Mouse (Mus musculus) stomach, embryonic 16.5 days (tissue): Measurements from ENCODE around the gene Agap1. TPM values are rescaled to one million over a fixed set of nuclear protein-coding genes. Genes with fewer than 3 reads are reported as not detected.
A peak's percentile ranks its signal among the peaks of the same experiment; 100 is the strongest.

Source experiments
- ATAC-seq: fragments of 200-750 bp; cut with Nextera tagmentation; 2 replicates; pipeline ENCODE4 v1.8.0; 2017; ENCODE audit warnings: moderate number of reproducible peaks, moderate TSS enrichment; ENCODE audit not compliant: insufficient read depth, low FRiP score
- H3K27ac ChIP-seq: fragments of 300-500 bp; sonication (generic); 2 replicates; pipeline ENCODE4 v1.5.1; 2014; ENCODE audit warnings: low read length
- H3K27me3 ChIP-seq: fragments of 300-500 bp; sonication (generic); 2 replicates; pipeline ENCODE4 v1.6.1; 2014; ENCODE audit warnings: low read length, control low read depth, mixed read lengths; ENCODE audit not compliant: control insufficient read depth, insufficient read depth
- H3K36me3 ChIP-seq: fragments of 300-500 bp; sonication (generic); 2 replicates; pipeline ENCODE4 v1.6.1; 2014; ENCODE audit warnings: low read length; ENCODE audit not compliant: control insufficient read depth, insufficient read depth
- H3K4me1 ChIP-seq: fragments of 300-500 bp; sonication (generic); 2 replicates; pipeline ENCODE4 v1.6.1; 2014; ENCODE audit warnings: low read length, control low read depth, mixed read lengths; ENCODE audit not compliant: control insufficient read depth, insufficient read depth
- H3K4me2 ChIP-seq: fragments of 300-500 bp; sonication (generic); 2 replicates; pipeline ENCODE4 v1.6.1; 2014; ENCODE audit warnings: low read depth, low read length, mixed read lengths
- H3K4me3 ChIP-seq: fragments of 300-500 bp; sonication (generic); replicated peaks from 2 replicates; pipeline ENCODE4 v1.5.1; 2014; ENCODE audit warnings: mild to moderate bottlenecking, low read length
- H3K9ac ChIP-seq: fragments of 300-500 bp; sonication (generic); 2 replicates; pipeline ENCODE4 v1.6.1; 2014; ENCODE audit warnings: low read length
- H3K9me3 ChIP-seq: fragments of 300-500 bp; sonication (generic); replicated peaks from 2 replicates; pipeline ENCODE4 v1.6.1; 2016; ENCODE audit warnings: low read length, control low read depth; ENCODE audit not compliant: control insufficient read depth
- WGBS: fragments of 180-500 bp; shearing (Covaris S2); extraction: QIAGEN DNeasy Blood & Tissue Kit; methylation state at CpG from one replicate; pipeline ENCODE4 v1.1.7; 2014; 5-methylcytosine and 5-hydroxymethylcytosine counted together
- polyA plus RNA-seq: library from polyadenylated mRNA; unstranded; fragments of >200 nt; fragmentation: Nextera tagmentation; extraction: Ambion mirVana; gene quantifications from 2 replicates; pipeline ENCODE4 v1.2.1, GENCODE M21; 2015

Agap1 gene
- polyA plus RNA-seq, 1 experiment from 2014 or later, result 5.8 TPM

DNA sequence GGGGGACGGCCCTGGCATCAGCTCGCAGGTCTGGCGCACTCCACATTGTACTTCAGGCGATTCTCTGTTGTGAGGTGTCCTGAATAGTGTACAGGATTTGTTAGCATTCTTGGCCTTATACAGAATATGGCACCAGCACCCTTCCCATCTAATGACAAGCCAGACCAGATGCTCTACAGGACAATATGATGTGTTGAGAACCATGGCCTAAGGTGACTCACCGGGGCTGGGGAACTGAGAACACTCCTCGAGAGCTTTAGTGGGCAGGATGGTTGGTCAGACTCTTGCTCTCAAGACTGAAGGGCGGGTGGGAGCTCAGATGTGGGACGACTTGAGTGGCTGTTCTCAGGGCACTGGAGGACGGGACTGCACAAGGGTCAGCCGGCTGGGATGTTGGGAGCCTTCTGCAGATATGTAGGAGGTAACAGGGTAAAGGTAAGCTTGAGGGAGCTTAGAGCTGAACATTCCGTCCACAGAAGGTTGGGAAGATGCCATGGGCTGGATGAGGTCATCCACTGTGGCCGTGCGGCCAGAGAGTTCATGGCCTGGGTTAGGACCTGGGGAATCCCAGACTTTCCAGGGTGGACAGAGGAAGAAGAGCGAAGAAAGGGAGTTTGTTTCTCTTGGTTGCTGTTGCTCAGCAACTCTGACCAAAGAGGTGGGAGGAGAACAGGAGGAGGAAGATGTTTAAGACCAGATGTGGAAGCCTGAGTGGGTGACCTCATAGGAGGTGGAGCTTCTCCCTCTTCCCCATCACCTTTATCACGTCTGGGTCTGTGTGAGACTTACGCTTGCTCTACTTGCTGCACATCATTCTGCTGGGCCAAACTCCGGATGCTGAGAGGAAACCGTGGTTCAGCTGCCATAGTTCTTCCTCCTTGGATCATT, 100.6 kb downstream of the Agap1 start:
- H3K27me3 ChIP-seq, result no peaks in the 10 kb centered on the region
- H3K36me3 ChIP-seq, result no peaks in the 10 kb centered on the region
- H3K4me3 ChIP-seq, result no peak overlapping the region
- H3K9ac ChIP-seq, result no peak overlapping the region
- no peak overlapping the region for H3K27ac ChIP-seq
- 74% methylated on average over 18 of the region's 18 CpGs for WGBS
- H3K9me3 ChIP-seq, result no peaks in the 10 kb centered on the region
- no peak overlapping the region for H3K4me2 ChIP-seq
- peaks cover 3% of the 10 kb centered on the region; the same call in 1 of the 2 replicates for H3K4me1 ChIP-seq
- no peak for ATAC-seq

DNA sequence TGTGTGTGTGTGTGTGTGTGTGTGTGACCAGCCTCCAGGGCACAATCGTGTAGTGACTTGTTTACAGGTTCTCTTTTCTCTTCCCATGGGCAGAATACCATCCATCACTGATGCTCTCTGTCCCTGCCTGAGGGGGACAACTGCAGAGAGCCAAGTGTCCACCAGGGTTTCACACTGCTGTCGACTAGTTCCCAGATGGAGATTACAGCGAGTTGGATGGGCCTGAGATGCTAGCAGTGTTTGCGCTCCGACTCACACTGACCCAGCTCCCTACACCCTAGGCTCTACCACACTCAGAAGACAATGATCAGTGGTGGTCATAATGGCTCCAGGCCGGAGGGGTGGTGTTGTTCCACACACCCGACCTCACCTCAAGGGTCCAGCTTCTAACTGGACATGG, 101.4 kb downstream of the Agap1 start:
- peaks cover 3% of the 10 kb centered on the region; the same call in 1 of the 2 replicates for H3K4me1 ChIP-seq
- WGBS, result 80% methylated on average over 7 of the region's 7 CpGs
- no peaks in the 10 kb centered on the region for H3K9me3 ChIP-seq
- H3K9ac ChIP-seq, result no peak overlapping the region
- H3K27me3 ChIP-seq, result no peaks in the 10 kb centered on the region
- H3K27ac ChIP-seq, result no peak overlapping the region
- no peaks in the 10 kb centered on the region for H3K36me3 ChIP-seq
- no peak overlapping the region for H3K4me2 ChIP-seq
- no peak overlapping the region for H3K4me3 ChIP-seq
- ATAC-seq, result no peak

DNA sequence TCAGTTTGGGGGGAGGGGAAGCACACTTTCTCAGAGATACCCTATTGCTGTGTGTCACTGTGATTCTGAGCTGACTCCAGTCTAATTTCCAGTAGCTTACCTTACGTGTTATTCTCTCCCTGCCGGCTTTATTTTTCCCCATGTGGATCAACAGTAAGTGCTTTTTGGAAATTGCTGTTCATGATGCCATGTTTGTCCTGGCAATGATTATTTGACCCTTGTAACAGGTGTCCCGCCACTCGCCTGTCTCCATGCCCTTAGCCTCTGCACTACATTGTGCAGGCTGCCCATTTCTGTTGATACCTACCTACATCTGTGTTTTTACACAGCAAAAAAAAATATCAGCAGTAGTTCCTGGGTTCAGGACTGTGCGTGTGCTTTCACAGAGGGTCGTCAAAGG, 102.8 kb downstream of the Agap1 start:
- H3K9me3 ChIP-seq, result no peaks in the 10 kb centered on the region
- no peak overlapping the region for H3K9ac ChIP-seq
- peaks cover 3% of the 10 kb centered on the region; the same call in 1 of the 2 replicates for H3K4me1 ChIP-seq
- WGBS, result 71% methylated on average over 6 of the region's 6 CpGs
- H3K4me2 ChIP-seq, result no peak overlapping the region
- H3K27me3 ChIP-seq, result no peaks in the 10 kb centered on the region
- H3K36me3 ChIP-seq, result no peaks in the 10 kb centered on the region
- no peak for ATAC-seq
- H3K27ac ChIP-seq, result no peak overlapping the region
- no peak overlapping the region for H3K4me3 ChIP-seq

DNA sequence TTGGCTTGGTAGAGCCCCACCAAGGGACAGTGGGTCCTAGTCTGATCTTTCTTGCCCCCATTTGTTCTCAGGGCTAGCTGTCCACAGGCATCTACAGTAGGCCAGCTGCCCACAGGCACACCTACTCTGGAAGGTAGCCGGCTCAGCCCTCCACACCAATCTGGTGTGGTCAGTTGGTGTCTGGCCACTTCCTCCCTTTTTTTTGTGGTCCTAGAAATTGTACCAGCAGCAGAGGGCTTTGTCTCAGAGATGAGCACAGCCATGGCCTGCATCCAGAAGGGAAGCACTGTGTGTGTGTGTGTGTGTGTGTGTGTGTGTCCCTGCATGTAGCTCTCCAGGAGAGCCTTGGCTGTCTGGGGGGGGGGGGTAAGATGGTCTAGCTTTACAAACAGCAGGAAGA, 103.5 kb downstream of the Agap1 start:
- ATAC-seq, result no peak
- Histone ChIP-seq H3K36me3 (no peaks in the 10 kb centered on the region), H3K27me3 (no peaks in the 10 kb centered on the region), H3K27ac (no peak overlapping the region), H3K4me1 (peaks cover 3% of the 10 kb centered on the region; the same call in 1 of the 2 replicates), H3K9ac (no peak overlapping the region), H3K9me3 (no peaks in the 10 kb centered on the region), H3K4me2 (no peak overlapping the region), H3K4me3 (no peak overlapping the region)
- WGBS, result 63% methylated on average over 1 of the region's 1 CpGs

DNA sequence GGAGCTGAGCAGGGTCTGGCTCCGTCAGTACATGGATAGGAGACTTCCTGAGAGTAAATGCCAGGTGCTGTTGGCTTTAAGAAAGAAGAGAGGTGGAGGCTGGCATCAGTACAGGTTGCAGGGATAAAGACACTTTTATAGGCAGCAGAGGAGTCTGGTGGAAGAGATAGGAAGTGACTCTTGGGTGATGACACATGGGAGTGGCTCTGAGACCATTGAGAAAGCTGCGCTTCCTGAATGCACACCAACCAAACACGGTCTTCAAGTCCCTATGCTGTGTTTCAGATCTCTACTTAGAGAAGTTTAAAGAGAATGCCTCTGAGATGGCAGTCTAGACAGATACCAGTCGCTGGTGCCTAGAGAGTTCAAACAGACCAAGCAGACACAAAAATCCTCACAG, 108.8 kb downstream of the Agap1 start:
- WGBS, result 81% methylated on average over 4 of the region's 4 CpGs
- Histone ChIP-seq H3K4me1 (peaks cover 18% of the 10 kb centered on the region), H3K4me2 (no peak overlapping the region), H3K27me3 (no peaks in the 10 kb centered on the region), H3K4me3 (no peak overlapping the region), H3K9ac (no peak overlapping the region), H3K36me3 (no peaks in the 10 kb centered on the region), H3K9me3 (no peaks in the 10 kb centered on the region), H3K27ac (no peak overlapping the region)
- ATAC-seq, result no peak

GRCm38 (mm10) chr1:89566578-89567488, 112.2 kb downstream of the Agap1 start:
- H3K9me3 ChIP-seq, result no peaks in the 10 kb centered on the region
- peak overlapping the region; percentile 11; the same call in 1 of the 2 replicates for H3K27ac ChIP-seq
- H3K9ac ChIP-seq, result no peak overlapping the region
- no peaks in the 10 kb centered on the region for H3K27me3 ChIP-seq
- no peak overlapping the region for H3K4me2 ChIP-seq
- no peaks in the 10 kb centered on the region for H3K36me3 ChIP-seq
- ATAC-seq, result peak; percentile 54; the same call in 1 of the 2 replicates
- 37% methylated on average over 9 of the region's 9 CpGs for WGBS
- peaks cover 26% of the 10 kb centered on the region for H3K4me1 ChIP-seq
- H3K4me3 ChIP-seq, result no peak overlapping the region

DNA sequence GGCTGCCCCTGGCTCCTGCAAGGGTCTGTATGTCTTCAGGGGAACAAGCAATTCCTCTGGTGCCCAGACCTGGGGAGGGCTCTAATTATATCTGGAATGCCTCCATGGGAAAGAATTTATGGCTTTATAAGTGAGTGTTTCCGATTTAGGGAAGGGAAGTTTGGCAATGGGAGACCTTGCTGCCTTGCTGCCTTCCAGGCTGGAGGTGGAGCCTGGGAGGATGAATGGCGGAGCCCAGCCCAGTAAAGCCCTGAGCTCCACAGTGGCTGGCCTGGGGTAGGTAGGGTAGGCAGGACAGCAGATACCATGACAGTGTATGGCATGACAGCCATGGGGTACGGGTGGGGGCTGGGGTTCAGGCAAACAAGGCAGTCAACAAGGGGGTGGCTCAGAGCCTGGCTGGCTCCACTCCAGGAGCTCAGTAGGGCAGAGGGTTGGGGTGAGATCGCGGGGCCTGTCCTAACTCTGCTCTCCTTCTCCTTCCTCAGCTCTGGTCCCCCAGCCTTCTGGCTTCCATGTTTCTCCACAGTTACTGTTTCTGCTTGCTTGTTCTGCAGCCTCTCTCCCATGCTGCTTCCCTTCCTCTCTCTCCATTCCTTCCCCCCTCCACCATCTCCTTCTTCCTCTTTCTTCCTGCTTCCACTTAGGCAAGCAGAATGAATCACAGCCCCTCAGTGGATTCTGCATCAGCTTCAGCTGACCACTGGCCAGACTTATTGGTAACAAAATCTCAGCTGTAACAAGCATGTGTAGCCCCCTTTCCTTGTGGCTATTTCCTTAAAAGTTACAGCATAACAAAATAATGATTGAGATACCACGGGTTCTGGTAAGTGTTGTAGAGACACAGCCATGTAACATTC, 114.2 kb downstream of the Agap1 start:
- peaks cover 26% of the 10 kb centered on the region for H3K4me1 ChIP-seq
- H3K36me3 ChIP-seq, result no peaks in the 10 kb centered on the region
- H3K27me3 ChIP-seq, result no peaks in the 10 kb centered on the region
- ATAC-seq, result 0 out of 2 replicates have a peak, but pooled peaks have one; percentile 20
- no peaks in the 10 kb centered on the region for H3K9me3 ChIP-seq
- WGBS, result 52% methylated on average over 6 of the region's 6 CpGs
- no peak overlapping the region for H3K4me3 ChIP-seq
- 0 out of 2 replicates have a peak overlapping the region, but pooled peaks have one; percentile 1 for H3K27ac ChIP-seq
- no peak overlapping the region for H3K9ac ChIP-seq
- no peak overlapping the region for H3K4me2 ChIP-seq

DNA sequence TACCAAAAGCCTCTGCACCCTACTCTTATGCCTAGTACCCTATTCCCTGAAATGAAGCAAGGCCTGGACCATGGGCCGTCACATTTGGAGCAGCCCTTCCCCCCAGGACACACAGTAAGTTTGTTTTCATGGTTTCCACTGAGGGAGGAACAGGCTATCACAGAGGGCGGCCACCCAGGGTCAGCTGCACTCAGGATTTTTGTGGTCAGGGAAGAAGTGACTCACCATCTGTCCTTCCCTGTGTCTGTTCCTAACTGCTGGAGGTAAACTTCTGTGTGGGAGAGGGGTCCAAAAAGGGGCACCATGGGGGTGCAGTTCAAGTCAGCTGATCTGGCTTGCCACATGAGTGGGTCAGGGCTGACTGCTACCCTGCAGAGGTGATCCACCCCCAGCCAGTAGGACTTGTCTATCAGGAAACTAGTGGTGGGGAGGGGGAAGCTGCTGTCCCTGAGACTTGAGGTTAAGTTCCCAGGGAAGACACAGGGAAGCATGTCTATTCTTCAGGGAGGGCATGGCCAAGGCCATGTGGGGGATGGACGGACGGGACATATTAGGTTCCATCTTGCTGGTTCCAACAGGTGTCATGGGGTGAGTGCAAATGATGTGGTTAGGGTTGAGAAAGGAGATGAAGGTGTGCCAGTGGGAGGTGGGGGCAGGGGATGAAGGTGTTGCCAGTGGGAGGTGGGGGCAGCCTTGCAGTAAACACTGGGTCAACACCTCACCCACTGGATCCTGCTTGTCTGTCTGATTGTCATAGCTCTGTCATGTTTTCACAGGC, 116.1 kb downstream of the Agap1 start:
- H3K27me3 ChIP-seq, result no peaks in the 10 kb centered on the region
- ATAC-seq, result no peak
- H3K27ac ChIP-seq, result no peak overlapping the region
- 71% methylated on average over 4 of the region's 4 CpGs for WGBS
- no peaks in the 10 kb centered on the region for H3K9me3 ChIP-seq
- no peak overlapping the region for H3K9ac ChIP-seq
- peaks cover 39% of the 10 kb centered on the region for H3K4me1 ChIP-seq
- no peak overlapping the region for H3K4me3 ChIP-seq
- H3K4me2 ChIP-seq, result no peak overlapping the region
- H3K36me3 ChIP-seq, result no peaks in the 10 kb centered on the region
